Mouse (Mus musculus): ENCODE results near the gene Fbf1. TPM values are rescaled to one million over a fixed set of nuclear protein-coding genes. Genes with fewer than 3 reads are reported as not detected.

Gene Fbf1
- total RNA-seq (2015; ENCODE audit: low replicate concordance) = 6.1 and 14.6 TPM in 2 replicates
- 6.0 and 6.7 TPM in 2 replicates for total RNA-seq (2017; ENCODE audit: low replicate concordance)

DNA sequence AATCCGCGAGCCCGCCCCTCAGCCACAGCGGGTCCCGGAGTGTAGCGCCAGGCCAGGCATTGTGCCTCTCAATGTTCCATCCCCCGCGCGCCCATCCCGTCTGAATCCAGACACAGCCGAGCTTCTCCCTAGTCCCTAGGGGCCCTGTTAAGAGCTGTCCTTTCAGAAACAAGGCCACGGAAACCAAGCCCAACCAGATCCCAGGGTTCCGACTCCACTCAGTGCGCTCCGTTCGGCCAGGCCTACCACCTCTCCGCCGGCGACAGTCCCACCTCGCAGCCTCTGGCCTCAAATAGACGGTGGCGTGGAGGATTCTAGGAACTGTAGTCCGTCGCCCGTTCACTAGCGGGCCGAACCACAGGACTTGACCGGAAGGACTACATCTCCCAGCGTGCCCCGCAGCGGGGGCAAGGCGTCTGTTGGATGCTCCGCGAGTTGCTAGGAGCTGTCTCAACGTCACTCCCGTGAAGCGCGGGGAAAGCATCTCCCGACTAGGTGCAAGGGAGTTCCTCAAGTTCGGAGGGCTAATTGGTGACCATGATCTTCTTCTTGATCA, at the start of gene Fbf1:
TSS of gene Fbf1 (minus strand) at position 283 of the 556 bp plus-strand sequence.
- ATAC-seq (replicated peaks; ENCODE audit: low FRiP score, poor library complexity, severe bottlenecking) = peak; percentile 98

DNA sequence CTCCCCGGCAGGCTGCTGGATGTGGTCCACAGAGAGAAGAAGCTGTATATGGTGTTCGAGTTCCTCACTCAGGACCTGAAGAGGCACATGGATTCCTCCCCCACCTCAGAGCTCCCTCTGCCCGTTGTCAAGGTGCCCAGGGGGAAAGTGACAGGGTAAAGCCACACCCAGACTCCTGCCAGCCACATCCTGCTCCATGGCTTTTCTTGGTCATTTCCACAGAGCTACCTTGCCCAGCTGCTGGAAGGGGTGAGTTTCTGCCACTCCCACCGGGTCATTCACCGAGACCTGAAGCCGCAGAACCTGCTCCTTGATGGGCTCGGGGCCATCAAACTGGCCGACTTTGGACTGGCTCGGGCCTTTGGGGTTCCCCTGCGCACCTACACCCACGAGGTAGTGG, 48.6 kb upstream of the Fbf1 start:
- no peak for ATAC-seq (replicated peaks; ENCODE audit: low FRiP score, poor library complexity, severe bottlenecking)

DNA sequence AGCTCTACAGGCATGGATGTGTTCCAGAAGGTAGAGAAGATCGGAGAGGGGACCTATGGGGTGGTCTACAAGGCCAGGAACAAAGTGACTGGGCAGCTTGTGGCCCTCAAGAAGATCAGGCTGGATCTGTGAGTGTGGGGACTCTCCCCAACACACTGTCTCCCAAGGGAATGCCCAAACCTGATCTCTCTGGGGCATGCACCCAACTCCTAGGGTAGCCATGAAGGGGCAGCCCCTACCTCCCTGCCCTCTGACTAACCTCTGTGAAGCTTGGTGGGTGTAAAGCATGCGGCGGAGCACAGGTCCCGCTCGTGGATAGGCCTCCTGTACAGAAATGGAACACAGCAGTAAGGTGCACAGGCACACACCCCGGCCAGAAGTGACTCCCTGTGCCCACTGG, 48.0 kb upstream of the Fbf1 start:
- no peak for ATAC-seq (replicated peaks; ENCODE audit: low FRiP score, poor library complexity, severe bottlenecking)

DNA sequence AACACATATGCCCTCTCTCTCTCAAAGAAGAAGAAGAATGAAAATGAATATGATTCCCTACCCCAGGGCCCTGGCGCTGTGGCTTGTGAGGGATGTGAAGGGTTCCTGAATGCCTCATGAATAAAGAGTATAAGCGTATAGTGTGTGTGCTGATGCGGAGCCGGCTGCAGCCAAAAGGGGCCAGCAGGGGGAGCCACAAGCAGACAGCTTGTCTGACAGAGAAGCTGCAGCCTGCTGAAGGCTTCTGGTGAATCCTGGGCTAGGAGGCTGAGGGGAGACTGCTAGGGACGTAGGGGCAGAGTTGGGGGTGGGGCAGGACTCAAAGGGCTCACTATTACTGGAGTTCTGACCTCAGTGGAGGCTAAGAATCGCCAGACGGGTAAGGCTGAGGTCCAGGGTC, 47.2 kb upstream of the Fbf1 start:
- ATAC-seq (replicated peaks; ENCODE audit: low FRiP score, poor library complexity, severe bottlenecking) = no peak

DNA sequence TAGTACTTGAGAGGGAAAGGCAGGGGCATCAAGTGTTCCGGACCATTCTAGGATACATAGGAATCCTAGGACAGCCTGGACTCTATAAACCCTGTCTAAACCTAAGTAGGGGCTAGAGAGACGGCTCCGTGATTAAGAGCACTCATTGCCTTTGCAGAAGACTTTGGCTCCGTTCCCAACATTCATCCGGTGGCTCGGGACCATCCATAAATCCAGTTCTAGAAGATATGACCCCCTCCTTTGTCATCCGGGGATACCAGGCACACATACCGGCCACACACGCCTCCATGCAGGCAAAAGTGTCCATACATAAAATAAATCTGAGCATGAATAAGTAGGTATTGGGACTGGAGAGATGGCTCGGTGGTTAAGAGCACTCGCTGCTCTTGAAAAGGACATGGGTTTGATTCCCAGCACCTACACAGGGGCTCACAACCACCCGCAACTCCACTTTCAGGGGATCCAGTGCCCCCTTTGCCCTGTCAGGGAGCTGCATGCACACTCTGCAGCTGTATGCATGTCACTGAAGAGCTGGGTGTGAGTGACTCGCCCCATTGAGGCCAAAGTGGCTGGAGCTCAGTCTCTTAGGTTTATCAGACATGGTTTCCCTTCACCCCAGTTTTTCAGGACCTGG, 46.0 kb upstream of the Fbf1 start:
- ATAC-seq (replicated peaks; ENCODE audit: low FRiP score, poor library complexity, severe bottlenecking) = no peak

DNA sequence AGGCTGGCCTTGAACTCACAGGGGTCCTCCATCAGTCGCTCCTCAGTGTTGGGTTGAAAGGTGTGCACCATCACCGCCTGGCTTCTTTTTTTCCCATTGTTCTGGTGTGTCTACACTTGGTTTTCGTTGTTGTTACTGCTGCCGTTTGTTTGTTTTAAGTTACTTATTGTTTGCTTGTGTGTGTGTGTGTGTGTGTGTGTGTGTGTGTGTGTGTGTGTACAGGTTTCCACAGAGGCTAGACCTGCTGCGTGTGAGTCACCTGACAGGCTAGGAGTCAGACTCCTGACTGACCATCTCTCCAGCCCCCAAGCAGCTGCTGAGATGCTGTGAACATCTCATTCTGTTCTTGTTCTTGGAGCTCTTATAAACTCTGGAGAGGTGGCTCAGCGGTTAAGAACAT, 44.9 kb upstream of the Fbf1 start:
- ATAC-seq (replicated peaks; ENCODE audit: low FRiP score, poor library complexity, severe bottlenecking) = no peak

DNA sequence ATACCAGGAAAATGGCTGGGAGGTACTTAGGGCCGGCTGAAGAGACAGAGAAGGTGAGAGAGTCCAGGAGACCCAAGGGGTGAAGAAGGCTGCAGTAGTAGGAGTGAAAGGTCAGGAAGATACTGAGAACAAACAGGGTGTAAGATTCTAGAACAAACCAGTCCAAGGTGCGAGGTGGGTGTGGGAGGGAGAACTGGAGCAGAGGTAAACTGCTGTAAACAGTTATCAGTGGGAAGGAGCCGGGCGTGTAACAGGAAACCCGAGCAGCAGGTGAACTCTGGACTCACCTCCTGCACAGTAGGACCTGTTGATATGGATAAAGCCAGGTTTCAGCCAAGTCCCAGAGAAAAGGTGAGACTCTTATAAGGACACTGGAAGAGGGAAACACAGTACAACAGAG, 42.7 kb upstream of the Fbf1 start:
- no peak for ATAC-seq (replicated peaks; ENCODE audit: low FRiP score, poor library complexity, severe bottlenecking)

DNA sequence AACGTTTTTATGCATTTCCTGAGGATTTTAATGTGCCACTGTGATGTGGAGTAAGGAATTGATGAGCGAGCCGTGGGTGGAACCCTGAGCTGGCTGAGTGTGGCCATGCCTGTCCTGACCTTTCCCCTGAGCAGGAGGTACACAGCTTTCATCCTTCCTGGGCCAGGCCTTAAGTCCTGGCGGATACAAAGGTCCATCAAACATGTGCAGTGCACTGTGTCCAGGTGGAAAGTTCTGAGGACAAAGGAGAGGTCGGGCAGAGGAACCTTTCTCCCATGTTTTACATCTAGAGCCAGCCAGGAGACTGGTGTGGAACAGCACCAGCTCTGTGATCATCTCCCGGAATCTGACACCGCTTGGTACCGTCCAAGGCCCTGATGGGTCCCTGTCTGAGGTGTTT, 41.3 kb upstream of the Fbf1 start:
- 0 out of 2 replicates have a peak, but pooled peaks have one; percentile 17 for ATAC-seq (replicated peaks; ENCODE audit: low FRiP score, poor library complexity, severe bottlenecking)

DNA sequence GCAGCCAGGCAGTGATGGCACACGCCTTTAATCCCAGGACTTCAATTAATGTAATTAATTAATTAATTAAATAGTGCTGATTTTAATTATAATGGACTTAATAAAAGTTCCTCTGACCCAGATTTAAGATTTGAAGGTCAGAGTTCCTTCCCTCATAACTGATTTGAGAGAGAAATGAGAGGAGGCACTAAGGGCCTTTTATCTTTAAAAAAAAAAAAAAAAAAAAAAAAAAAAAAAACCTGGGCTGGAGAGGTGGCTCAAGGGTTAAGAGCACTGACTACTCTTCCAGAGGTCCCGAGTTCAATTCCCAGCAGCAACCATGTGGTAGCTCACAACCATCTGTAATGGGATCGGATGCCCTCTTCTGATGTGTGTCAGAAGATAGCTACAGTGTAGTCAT, 40.7 kb upstream of the Fbf1 start:
- no peak for ATAC-seq (replicated peaks; ENCODE audit: low FRiP score, poor library complexity, severe bottlenecking)

DNA sequence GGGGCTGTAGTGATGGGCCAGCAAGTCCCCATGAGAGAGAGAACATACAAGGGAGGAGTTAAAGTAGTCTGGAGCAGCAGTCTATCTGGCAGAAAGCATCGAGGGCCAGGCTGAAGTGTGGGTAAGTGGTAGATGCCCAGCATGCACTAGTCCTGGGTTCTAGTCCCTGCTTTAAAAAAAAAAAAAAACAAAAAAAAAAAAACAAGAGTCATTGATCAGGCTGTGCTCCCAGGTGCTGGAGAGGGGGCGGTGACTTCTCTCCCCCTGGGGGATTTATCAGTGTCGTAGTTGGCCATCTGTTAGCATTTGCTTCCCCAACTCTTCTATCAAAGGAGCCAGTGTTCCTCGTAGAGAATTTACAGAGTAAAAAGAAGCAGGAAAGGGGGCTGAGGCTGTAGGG, 38.7 kb upstream of the Fbf1 start:
- no peak for ATAC-seq (replicated peaks; ENCODE audit: low FRiP score, poor library complexity, severe bottlenecking)

DNA sequence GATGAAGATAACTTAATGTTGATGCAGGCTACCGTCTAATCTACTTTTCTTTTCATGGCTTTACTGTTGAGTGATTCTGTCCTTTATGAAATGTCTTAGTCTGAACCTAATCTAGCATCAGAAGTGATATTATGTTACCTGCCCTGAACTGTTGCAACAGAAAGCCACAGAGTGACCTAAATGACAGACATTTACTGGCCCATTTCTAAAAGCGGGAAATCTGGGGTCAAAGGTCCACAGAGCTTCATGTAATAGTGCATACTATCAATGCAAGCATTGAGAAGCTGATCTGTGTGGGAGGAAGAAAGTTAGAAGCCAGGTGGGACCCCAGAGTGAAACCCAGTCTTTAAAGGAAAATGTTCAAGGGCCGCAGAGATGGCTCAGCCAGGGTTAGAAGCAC, 35.2 kb upstream of the Fbf1 start:
- no peak for ATAC-seq (replicated peaks; ENCODE audit: low FRiP score, poor library complexity, severe bottlenecking)

DNA sequence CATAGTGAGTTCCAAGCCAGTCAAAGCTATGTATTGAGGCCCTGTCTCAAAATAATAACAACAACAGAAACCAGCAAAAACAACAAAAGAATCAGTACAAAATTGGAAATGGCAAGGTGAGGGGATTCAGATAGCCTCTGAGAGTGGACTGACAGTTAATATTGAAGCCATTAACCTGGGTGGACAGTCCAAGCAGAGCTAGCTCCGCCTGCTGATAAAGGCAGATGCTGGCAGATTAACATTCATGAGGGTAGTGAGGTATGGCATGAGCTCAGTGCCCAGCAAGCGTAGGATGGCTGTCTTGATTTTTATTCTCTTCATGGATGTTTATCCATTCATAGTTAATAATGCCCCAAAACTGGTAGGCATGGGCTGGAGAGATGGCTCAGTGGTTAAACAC, 33.2 kb upstream of the Fbf1 start:
- no peak for ATAC-seq (replicated peaks; ENCODE audit: low FRiP score, poor library complexity, severe bottlenecking)

DNA sequence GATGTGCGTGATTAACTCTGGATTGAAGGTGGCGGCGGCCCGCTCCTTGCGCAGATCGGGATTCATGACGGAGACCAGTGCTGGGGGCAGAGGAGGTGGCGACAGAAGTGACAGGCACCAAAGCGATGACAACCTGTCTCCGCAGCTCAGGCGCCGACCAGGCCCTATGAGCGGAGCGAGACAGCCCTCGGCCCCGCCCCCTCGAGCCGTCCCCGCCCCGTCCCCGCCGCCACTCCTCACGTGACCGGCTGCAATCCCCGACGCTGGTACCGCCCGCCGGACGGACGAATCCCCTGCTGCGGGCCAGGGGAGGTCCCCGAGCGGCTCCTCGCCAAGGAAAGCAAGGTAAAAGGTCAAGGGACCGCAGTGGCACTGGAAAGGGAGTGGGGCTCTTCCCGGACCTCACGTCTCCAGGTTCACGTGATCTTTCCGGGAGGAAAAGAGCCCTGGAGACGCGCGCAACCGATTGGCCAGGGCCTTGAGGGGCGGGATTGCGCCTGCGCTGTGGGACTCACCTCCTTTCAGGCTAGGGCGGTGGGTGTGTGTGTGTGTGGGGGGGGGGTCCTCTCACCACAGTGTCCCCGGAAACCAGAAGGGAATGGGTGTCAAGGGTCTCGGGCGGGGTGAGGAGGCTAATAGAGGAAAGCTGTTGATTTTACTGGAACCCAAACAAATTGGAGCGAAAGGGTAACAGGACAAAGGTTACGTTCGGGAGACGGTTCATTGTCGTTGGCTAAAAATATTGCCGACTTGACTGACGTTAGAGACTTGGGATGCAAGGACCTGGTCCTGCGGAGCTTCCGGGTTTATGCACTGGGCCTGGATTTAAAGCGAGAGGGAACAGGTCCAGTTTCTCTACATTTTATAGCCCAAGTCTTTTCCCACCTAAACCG, 30.9 kb upstream of the Fbf1 start, which contains the start of the genes Ten1 and Acox1:
TSS of gene Ten1 (plus strand) at position 217 of the 893 bp plus-strand sequence.
TSS of gene Acox1 (minus strand) at position 407 of the 893 bp plus-strand sequence.
- peak; percentile 91 for ATAC-seq (replicated peaks; ENCODE audit: low FRiP score, poor library complexity, severe bottlenecking)

DNA sequence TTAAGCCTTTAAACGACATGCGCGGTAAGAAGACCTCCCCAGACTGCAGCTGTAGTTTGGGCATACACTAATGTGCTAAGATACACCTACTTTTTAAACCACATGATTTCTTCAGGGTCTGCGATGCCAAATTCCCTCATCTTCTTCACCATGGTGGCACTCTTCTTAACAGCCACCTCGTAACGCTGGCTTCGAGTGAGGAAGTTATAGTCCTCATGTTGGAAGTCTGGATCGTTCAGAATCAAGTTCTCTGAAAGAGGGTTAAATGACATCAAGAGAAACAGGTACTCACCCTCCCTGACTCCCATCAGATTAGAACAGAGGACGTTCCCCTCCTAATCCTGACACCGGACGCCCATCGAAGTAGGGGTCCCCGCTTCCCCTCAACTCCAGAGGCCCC, 30.2 kb upstream of the Fbf1 start:
- ATAC-seq (replicated peaks; ENCODE audit: low FRiP score, poor library complexity, severe bottlenecking) = peak; percentile 28

DNA sequence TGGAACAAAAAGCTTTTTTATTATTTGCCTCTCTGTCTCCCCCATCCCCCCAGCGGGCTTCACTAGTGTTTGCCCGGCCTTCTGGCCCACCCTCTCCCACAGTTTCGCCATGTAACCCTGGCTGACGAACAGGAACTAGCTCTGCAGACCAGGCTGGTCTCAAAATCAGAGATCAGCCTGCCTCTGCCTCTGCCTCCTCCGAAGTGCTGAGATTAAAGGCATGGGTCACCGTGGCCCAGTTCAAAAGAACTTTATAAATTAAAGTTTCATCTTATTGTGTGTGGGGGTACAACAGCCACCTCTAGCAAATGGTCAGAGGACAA, 29.6 kb upstream of the Fbf1 start:
- ATAC-seq (replicated peaks; ENCODE audit: low FRiP score, poor library complexity, severe bottlenecking) = no peak

DNA sequence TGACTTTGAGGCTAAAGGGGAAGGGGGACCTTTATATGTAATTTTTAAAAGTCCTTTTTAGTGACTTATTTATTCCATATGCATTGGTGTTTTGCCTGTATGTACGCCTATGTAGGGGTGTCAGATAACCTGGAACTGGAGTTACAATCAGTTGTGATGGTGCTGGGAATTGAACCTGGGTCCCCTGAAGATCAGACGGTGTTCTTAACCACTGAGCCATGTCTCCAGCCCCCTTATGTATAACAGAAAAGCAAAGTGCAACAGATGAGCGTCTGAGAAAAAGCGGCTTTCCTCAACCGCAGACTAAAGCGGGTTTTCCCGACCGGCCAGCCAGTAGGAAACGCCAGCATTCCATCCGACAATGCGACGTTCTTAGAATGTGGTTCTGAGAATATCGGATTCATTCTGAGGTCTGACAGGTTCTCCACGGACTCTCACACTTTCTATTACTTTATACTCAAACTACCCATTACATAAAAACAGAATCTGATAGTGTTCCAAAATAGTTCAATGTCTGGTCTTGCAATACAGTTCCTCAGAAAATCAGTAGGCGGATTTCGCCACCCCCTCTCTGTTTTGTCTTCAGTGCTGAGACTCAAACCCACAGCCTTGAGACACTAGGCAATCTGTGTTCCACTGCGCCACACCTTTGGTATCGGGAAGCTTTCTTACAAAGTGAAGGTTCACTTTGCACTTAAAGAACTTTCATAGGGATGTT, 29.1 kb upstream of the Fbf1 start:
- ATAC-seq (replicated peaks; ENCODE audit: low FRiP score, poor library complexity, severe bottlenecking) = no peak

DNA sequence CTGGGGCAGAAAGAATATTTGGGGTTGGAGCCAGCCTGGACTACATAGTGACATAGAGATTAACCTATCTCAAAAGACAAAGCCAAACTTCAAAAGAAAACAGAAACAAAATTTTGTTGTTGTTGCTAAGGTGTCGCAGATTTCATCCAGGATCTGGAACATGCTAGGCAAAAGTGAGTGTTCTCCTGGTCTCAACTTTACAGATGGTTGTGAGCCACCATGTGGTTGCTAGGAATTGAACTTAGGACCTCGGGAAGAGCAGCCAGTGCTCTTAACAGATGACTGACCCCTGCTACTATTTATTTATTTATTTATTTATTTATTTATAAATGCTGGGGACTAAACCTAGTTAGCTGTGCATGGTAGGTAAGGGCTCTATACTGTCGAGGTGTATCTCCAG, 28.4 kb upstream of the Fbf1 start:
- ATAC-seq (replicated peaks; ENCODE audit: low FRiP score, poor library complexity, severe bottlenecking) = no peak

DNA sequence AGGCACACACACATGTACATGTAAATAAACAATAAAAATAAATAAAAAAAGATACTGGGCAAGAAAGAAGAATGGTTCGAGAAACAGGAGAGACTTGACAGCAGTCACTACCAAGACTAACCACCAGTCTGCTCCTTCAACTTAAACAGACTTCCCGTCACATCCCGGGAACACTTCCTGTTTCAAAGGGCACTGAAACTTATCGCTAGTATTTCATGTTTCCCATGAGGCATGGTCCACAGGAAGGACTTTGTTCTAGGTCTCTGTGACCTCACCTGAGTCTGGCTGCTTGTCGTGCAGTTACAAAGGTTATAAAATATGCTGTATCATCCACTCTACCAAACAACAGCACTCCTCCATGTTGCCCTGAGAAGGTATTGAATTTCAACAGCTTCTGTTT, 27.3 kb upstream of the Fbf1 start:
- ATAC-seq (replicated peaks; ENCODE audit: low FRiP score, poor library complexity, severe bottlenecking) = no peak

DNA sequence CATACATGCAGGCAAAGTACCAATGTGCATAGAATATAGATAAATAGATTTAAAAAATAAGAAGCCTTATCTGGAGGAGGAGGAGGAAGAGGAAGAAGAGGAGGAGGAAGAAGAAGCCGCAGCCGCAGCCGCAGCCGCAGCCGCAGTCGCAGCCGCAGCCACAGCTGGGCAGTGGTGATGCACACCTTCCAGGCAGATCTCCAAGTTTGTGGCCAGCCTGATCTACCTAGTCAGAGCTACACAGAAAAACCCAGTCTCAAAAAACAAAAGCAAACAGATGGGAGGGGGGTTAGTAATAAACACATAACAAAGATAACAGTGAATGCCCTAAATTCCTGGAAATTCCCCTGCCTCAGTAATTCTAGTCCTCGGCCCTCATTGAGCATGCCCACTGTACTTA, 26.7 kb upstream of the Fbf1 start:
- ATAC-seq (replicated peaks; ENCODE audit: low FRiP score, poor library complexity, severe bottlenecking) = no peak

DNA sequence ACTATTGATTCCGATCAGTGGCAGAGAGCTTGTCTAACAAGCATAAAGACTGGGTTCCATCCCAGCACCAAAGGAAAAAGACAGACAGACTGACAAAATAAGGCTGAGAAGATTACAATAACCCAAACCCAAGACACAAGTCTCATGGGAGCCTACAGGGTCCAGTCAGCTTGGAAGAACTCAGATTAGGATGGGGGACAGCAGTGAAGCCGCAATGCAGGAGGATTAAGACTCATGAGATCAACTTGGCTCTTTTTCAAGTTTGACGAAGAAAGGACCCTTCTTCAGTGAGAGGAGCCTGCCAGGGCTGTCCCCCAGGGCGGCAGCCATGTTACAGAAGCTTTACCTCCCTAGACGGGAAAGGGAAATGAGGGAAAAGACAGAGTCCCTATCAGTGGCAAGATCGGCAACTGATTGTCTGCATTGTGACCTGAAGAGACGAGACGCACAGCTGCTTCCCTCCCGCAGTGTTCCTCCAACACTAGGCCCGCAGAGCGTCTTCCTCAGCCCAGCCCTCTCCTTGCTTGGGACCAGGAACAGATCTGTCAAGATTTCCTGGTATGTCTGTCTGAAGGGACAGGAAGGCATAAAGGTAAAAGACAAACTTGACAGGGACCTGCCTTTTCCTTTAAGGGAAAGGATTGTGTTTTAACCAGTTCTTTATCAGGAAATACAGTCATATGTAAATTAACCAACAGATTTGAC, 19.4 kb upstream of the Fbf1 start:
- ATAC-seq (replicated peaks; ENCODE audit: low FRiP score, poor library complexity, severe bottlenecking) = no peak

Measured in erythroblast, adult 5-6 weeks (primary cell).